Mouse (Mus musculus) kidney, postnatal 36 days (tissue): ENCODE measurements at regions not wholly inside any gene's neighbourhood (a gene's known extent, or its start where the extent isn't known, plus 50 kb on each side); places are given as distances from the start of the nearest gene placed in this dataset.
"Not testable (repeated sequence)": the region's sequence is repeated elsewhere in the genome, so short reads cannot be mapped to it uniquely, and the experiment has no call there.

Experiments used
- DNase-seq, 2 experiments: peaks; one replicate each; pipeline ENCODE4 v3.0.0; 2021 to 2022; ENCODE audit warnings: mixed read lengths in 2 of 2

DNA sequence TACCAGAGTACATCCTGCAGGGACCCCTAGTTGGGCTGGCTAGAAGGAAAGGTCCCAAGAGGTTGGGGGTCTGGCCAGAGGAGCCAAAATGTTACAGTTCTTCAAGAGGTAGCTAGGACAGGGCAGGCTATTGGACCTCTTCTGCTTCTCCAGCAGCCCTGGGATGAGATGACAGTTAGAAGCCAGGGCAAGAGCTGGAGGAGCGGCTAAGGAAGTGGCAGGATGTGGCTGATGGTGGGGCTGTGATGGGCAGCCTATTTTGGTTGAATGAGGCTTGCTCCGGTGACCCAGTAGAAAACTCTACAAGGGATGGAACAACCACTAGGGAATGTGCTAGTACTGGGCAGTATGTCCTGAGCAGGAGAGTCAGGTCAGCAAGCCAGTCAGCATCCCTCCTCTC is 82.8 kb downstream of the Ddx11 start:
- DNase-seq = no peak

DNA sequence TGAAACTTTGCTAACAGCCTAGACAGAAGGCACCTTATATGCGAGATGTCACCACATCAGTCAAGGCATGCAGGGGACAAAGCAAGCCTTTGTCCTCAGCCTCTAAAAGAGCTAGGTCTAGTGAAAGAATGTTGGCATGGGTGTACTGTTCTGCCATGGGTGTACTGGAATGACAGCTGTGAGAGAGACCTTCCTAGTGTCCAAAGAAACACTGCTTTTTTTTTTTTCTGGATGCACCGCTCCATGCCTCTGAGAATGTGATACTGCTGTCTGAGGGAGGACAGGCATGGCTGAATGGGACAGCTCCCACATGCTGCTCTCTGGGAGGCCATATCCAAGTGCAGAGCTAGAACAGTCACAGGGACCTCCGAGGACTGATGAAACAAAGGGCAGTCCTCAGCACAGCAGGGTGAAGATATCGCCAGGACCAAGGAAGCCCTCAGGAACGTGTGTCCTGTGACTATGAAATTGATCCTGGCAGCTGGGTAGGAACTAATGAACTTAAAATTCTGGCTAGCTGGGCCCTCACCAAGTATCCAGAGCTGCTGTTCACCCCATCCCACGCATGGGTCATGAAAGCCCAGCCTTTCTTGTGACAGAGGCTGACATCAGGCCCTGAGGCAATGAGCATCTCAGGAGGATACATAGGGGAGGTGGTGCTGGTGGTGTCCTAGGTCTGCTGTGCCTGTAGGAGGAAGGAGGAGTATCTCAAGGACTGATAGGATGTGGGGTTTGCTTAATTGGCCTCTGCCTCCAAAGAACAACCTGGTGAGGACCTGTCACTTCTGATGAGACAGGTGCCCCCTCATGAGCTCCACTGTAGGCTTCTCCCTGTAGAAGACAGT is 84.6 kb downstream of the Ddx11 start:
- not testable (repeated sequence) for DNase-seq

DNA sequence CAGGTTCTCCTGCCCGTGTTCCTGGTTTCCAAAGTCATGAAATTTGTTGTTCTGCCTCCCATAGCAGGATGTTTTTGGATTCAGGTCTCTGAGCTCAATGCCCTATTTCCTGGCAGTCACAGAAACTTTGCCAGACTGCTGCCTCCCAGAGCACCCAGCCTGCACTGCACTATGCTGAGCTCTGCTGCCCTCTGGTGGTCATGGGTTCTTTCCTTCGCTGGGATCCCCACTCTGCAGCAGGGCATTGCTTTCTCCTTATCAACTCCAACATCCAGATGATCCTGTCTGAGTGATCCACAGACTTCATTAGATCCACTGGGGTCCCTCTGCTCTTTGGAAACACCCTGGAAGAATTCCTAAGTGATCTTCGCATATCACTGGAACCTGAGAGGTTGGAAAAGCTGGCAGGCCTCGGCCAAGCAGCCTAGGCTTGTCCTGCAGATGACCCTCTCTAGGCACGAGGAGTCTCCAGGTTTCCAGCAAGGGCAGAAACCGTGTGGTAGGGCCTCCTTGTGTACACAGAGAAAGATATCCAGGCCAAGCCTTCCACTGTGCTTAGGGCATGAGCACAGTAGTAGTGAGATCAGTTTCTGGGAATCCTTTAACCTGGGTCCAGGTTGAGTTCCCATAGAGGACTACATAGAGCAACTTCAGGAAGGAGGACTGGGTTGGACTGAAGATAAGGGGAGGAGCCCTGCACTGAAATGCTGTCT is 85.6 kb downstream of the Ddx11 start:
- DNase-seq = not testable (repeated sequence)

DNA sequence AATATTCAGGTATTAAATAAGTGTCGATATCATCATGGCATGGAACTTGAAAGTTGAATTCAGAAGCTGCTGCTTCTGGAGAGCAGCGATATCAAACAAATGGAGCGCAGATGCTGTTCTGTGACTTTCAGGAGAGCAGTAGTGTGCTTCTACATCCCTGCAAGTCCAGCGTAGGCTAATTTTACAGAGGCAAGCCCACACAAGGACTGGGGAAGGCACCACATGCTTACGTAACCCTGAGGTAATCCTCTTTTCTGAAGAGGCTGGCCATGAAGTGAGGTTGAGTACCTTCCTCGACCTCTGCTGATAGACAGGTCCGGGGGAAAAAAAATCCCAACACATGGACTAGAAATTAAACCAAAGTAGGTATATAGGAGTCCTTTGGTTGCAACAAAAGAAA is 88.2 kb downstream of the Ddx11 start:
- DNase-seq = no peak

DNA sequence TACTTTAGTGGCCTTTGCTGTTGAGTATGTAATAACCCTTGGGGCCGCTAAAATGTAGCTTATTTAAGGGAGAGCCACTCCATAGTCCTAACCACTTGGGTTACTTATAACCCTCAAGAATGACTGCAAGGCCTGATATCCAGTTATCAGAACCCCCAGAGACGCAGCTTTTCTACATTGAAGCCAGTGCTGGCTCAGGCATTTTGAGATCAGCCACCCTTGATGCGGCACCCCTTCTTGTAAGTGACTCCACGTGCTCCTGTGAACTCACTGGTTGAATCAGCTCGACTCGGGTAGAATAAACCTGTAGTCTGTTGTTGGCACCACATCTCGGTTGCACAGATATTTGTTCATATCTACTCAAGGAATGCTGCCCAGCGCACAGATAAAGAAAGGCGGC is 89.3 kb downstream of the Ddx11 start:
- no peak for DNase-seq

DNA sequence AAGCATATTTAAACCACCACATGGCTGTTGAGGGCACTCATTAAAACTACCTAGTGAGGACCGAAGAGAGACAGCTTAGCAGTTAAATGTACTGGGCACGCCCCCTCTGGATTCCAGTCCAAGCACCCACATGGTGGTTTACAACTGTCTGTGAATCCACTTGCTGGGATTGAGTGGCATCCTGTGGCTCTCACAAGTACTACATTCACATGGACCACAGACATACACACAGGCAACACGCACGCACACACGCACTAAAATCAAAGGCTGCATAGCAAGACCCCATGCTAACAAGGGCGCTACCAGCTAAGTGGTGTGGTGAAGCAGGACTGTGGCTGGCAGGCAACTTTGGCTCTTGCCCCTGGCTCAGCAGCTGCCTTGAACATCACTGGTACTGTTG is 95.0 kb downstream of the Ddx11 start:
- DNase-seq = no peak

DNA sequence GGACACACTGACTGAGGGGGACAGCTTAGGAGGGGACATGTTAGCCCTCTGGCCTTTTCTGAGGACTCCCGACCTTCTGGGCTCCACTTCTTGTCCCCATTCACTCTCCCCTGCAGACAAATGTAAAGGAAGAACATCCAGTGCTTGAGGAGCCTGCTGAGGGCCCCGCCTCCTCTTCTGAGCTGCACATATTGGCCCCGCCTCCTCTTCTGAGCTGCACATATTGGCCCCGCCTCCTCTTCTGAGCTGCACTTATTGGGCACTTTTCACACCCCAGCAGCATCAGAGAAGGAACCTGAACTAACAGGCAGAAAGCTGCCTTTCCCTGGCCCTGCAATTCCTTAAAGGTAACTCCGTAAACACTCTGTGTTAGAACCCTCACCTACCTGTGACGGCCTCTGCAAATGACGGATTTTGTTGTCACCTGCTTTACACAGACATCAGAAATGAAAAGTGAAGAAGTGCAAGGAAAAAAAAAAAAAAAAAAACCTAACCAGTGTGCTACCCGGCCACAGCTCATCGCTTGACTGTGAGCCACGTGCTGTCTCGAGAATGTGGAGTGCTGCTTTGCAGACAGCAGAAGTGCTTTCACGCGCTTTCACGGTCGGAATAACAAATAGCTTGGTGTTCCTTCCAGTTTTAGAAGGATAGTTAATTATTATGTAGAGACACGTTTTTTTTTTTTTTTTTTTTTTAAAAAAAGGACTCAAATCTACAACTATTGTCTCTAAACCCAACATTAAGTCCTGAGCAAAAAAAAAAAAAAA is 96.5 kb downstream of the Ddx11 start:
- peak; percentile 7 to 31 for DNase-seq

DNA sequence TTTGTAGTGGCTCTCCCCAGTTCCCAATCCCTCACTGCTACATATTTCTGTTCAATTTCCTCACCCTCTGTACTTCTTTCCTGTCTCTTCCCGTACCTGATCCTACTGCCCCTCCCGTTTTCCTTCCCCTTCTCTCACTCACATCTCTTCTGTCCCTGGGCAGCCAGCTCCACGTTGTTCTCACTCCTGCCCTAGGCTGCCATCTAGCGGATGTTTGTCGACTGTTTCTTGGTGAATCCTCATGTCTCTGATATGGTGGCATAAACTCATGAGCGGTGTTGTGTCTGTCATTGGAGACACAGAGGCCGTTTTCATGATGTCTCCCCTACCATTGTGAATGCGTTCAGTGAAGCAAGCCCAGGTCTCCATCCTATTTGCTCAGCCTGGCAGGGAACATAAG is 97.9 kb downstream of the Ddx11 start:
- DNase-seq = peak; percentile 54 to 88

DNA sequence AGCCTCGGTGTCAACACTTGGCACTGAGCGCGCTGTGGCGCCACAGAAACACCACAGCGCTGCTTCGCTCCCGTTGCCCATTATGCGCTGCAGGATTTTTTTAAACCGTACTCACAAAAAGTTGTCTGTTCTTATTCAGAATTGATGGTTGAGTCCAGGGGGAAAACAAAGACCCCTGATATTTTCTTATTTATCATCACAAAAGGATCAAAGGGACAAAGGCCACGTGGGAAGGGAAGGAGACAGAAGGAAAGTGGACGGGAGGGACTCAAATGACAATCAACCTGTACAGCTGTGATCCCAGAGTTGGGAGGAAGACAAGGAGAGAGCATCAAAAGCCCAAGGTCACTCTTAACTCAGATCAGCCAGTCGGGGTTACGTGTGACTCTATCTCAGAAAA is 100.4 kb downstream of the Ddx11 start:
- no peak for DNase-seq

DNA sequence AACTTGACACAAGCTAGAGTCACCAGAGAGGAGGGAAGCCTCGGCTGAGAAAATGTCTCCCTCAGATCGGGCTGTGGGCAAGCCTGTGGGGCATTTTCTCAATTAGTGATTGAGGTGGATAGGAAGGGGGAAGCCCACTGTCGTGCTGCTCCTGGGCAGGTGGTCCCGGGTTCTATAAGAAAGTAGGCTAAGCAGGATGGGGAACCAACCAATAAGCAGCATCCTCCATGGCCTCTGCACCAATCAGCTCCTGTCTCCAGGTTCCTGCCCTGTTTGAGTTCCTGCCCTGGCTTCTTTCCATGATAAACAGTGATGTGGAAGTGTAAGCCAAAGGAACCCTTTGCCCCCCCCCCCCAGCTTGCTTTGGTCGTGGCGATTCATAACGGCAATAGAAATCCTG is 100.9 kb downstream of the Ddx11 start:
- DNase-seq = peak; percentile 5 to 11

DNA sequence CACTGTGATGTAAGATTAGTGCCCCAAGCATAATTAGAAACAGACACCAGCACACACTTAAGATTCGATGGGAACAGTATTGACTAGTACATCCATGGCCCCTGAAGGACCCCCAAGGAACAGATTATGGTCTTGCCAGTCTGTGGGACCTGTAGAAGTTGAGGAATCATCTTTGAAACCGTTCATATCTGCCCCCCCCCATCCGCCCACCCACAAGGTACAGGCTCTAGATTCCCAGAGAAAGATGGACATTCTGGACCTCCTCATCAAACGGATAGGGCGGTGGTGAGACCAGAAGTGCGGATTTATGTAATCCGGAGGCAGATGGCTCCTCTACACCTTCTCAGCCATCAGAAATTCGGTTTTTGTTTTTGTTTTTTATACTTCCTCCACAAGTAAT is 109.1 kb downstream of the Ddx11 start:
- DNase-seq = no peak

DNA sequence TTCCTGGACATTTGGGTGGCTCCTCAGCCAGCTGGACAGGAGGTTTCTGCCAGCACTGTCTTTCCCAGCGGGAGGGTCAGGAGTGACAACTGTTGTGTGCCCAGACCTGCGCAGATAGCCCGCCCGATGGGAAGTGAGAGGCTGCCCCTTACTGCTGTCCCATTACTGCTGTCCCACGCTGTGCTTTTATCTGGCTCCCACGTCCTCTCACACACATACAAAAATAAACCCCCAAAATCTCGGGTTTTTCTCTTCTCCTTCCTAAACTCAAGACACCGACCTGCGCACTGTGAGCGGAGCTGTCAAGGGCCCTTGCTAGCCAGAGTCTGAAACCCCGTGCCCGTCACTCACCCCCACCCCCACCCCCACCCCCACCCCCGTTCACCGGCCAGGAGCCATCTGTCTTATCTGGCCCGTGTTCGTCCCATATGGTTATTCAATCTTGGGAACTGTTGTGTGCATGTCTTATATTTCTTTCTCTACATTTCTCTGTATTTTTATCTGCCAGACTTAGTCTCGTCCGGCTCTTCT is 109.6 kb downstream of the Ddx11 start:
- no peak for DNase-seq

DNA sequence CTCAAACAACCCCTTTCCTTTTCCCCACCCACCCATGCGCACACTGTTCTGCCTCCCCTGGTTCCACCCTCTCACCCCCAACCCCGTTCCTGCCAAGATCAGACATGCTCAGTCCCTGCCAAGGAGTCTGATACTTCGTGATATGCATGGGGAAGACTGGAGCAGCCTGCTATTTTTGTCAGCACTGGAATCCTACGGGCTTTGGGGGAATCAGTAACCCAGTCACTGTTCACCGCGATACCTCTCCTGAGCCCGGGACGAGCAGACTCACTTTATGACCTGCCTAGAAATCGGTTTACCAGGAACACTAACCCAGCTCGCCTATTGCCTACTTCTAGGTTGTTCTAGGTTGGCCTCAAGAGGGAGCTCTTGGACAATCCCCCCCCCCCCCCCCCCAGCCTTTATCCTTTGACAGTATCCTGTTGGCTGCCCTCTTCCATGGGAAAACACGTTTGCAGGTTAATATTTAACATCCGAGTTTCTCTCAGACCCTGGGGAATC is 110.2 kb downstream of the Ddx11 start:
- peak; percentile 22 to 52 for DNase-seq

DNA sequence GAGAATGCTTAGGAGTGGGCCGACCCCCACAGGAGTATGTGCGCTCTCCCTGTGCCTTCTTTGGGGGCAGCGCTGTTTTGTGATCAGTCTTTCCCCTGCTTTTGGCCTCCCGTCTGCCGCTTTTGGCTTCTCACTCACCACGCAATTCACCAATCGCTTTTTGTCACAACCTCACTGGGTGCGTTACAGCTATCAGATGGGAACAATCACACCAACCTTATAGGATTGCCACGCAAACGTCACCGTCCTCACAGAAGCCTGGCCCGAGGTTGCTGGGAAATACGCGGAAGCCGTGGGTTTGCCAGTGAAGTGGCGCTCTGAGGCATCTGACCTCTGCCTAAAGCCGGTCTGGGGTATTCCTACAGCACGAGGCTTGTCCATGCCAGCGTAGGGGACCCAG is 111.1 kb downstream of the Ddx11 start:
- no peak for DNase-seq

DNA sequence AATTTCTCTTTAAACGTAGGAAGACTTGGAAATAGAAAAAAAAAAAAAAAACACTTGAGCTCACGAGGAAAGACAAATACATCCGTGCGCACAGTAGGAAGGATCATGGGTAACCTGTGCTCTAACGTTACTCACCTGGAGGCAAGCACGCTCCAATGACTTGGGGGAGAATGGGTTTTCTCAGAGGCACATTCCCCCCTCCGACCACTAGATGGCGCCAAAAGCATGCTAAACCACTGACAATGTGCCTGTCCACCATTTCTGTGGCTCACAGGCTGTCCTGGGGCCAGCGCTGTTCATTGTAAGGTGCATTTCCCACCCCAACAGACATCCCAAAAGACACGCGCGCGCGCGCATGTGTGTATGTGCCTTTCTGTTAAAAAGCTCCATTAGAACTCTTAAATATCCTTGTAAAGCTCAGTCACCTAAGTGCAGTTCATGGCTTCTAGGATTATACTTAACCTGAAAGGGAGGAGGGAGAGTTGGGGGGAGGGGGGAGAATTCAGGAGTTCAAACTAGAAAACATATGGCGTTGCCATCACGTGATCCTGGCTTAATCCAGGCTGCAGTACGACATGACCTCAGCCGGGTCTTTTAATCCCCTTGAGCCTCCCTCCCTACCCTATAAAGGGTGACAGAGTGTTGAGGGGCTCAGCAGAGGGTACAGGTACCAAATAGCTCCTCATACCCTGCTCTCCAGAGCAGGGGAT is 111.9 kb downstream of the Ddx11 start:
- DNase-seq = peak; percentile 78 to 87

DNA sequence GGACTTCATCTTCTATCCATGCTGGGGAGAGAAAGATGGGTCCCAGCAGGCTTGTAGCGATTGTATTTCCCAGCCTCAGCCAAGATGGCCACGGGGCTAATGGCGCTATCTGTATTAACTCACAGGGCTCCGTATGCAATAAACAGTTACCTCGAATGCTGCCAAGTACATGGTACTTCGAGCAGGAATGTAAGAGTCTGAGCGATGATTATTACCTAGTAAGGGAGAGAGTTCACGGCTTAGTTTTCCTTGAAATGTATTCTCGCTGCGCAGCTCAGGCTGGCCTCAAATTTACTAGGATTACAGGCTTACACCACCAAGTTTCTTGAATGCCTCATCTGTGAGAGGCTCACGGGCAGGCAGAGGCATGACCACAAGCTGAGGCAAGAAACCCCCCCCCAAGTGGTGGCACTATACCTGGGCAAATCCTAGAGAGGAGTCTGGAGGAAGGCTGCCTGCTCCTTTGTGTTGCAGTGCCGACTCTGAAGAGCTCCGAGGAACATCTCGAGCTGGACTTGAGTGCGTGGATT is 112.6 kb downstream of the Ddx11 start:
- DNase-seq = no peak

DNA sequence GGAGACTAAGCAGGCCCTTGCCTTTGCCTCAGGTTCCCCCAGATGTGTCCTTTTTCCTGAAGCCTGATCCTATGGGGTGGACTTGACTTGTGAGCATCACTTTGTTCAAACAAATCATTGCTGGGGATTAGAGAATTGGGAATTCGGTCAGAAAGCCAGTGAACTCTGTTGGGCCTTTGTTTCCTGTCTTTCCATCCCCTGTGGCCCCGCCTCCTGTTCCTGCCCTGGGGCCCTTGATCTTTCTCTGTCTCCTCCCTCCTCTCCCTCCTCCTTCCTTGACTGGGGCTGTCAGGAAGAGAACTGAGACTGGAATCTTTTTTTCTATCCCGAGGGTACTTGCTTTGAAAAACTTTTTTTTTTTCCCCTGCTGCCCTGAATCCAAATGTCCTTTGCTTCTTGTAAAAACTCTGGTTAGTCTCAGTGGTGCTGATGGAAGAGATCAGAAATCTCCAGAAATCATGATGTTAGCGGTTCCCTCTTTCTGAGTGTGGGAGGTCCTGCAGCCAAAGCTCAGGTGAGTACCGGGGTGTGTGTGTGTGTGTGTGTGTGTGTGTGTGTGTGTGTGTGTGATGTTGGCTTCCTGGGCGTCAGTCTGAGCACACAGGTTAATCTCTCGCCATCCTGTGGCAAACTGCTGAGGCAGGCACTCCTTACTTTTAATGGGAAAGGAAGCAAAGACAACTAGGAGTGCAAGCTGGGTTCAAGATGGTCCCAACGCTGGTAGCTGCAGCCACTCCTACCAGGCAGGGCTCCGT is 118.7 kb downstream of the Ddx11 start:
- DNase-seq = peak; percentile 30 to 57

DNA sequence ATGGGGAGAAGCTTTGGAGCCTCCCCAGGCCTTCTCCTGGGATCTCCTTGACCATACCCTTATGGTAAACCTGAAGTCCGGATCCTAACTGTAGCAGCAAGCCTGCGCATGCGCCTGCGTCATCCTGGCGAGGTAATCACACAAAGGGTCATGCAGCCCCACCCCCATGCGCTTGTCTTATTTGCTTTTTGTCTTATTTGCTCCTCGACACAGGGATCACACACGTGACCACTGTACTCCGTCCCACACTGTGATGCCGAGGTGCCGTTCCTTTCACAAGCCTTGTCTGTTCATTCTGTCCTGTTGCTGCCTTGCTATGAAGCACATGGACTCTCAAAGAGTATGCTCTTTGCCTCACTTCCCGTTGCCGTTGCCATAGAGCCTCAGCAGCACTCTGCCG is 120.9 kb downstream of the Ddx11 start:
- no peak for DNase-seq

DNA sequence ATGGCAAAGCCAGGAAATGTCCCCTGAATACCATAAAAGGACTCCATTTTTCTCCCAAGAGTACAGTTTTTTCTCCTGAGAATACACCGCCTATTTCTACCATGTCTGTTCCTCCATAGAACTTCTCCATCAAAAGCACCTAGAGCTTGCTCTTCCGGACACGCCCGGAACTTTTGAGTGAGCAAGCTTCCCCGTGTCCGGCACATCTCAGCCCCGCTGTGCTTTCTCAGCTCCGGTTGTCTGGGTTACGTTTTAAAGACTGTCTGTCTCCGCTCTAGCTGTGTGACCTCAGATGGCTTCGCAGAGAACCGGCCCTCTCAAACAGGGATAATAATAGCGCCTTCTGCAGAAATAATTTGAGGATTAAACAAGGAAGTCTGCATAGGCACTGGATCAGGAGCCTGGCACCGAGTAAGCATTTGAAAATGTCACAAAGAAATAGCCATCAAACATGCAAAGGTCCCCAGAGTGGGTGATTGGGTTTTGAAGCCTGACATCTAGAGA is 122.8 kb downstream of the Ddx11 start:
- no peak for DNase-seq

DNA sequence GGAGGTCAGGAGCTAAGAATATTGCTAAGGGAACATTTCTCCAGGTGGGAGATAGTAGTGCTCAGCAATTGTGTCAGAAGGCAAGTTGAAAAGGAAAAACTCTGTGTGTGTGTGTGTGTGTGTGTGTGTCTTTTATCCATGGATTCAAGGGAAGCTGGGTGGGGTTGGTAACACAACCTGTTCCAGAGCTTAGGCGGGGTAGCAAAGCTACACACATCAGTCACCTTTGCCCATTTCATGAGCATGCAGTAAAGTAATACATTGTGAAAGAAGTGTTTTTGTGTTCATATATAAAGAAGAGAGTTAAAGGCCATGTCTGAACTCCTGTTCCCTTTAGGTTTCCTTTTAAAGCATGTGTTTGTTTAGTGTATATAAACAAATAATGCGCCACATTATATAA is 128.2 kb downstream of the Ddx11 start:
- DNase-seq = no peak

DNA sequence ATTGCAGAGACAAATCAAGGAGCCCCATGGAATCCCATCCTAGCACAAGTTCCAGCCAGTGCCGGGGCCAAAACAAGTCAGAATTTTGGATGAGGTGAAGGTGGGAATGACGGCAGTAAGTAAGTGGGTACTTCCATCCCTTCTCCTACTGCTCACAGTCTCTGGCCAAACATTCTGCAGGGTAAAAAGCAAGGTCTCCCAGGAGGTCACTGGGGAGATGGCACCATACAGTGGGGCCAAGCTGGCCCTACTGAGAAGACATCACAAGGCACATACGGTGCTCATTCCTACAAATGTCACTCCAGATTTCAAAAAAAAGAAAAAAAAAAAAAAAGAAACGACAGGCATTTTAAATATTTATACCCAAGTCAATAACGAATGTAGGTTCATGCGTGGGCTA is 129.6 kb downstream of the Ddx11 start:
- DNase-seq = no peak
